Comparison of ENCODE assay signal across 25 mouse cellular contexts in the genomic region with DNA sequence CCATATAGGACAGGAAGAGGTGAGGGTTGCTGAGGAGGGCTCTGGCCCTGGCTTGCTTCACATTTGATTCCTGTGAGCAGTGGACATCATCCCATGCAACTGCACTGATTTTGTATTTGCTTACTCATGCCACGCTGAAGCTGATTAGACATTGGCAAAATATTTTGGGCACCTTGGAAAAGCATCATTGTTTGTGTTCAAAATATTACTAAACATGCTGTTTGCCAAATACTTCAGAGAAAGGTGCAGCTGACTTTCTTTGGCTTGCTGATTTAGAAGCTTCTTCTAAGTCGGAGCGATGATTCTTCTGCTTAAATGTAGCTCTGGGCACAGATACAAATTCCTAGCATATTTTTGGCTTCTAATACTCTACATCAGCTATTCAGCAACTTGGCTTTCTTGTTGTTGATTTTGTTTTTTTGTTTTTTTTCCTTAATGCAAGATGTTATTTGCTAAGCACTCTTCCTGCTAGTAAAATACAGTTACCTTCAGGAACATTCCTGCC.
DNase-seq lines count a peak whose midpoint lies in the region; ATAC-seq and TF ChIP-seq lines count a peak whose summit lies in the region.
"Had no signal": no experiment of that assay in that cellular context is flagged by ENCODE, and none has a peak within 500 bp of the region (broad histone marks: within the 10 kb centered on the region; RNA-seq: fewer than 3 reads in every experiment).

No protein-coding gene starts in this region.

- H3K27ac ChIP-seq in forebrain, postnatal 0 days (ENCODE audit: low read depth, low read length) = no peak overlapping the region
- no peak overlapping the region for H3K27ac ChIP-seq in forebrain, embryonic 15.5 days (replicated peaks)
- H3K27ac ChIP-seq: heart, embryonic 10.5 days; heart, embryonic 15.5 days; left cerebral cortex, adult 2 months; limb, embryonic 12.5 days had no signal

- no peak overlapping the region for H3K4me3 ChIP-seq in forebrain, postnatal 0 days (ENCODE audit: low read depth, low read length)
- H3K4me3 ChIP-seq in forebrain, embryonic 15.5 days = no peak overlapping the region
- H3K4me3 ChIP-seq: heart, embryonic 10.5 days; heart, embryonic 15.5 days; left cerebral cortex, adult 2 months; limb, embryonic 12.5 days had no signal

- DNase-seq in forebrain, postnatal 0 days = peak; percentile 54
- DNase-seq in kidney, postnatal 14 days = peak; percentile 2
- DNase-seq in kidney, postnatal 25 days = no peak
- peak; percentile 0 for DNase-seq in lung, postnatal 36 days
- DNase-seq in lung, adult 18-20 months = no peak
- DNase-seq in brain, embryonic 18.5 days (ENCODE audit: low read depth, low spot score) = peak; percentile 16
- no peak for DNase-seq in urinary bladder, postnatal 36 days (ENCODE audit: low spot score in 2 of 2)
- DNase-seq: adrenal gland, postnatal 14 days; cerebellum, adult 2 months; cerebellum, postnatal 14 days; gastrocnemius, postnatal 14 days; heart, adult 11 months; kidney, postnatal 10 days; midbrain, embryonic 14.5 days; thymus, adult 2 months; thymus, postnatal 4 days had no signal

- ATAC-seq in forebrain, postnatal 0 days = no peak
- no peak for ATAC-seq in forebrain, embryonic 15.5 days (replicated peaks)
- ATAC-seq: intestine, embryonic 16.5 days; Patski had no signal

- 47% methylated on average over 3 of the region's 3 CpGs for WGBS in forebrain, postnatal 0 days
- 72% methylated on average over 3 of the region's 3 CpGs for WGBS in forebrain, embryonic 15.5 days

- H3K9me3 ChIP-seq in forebrain, postnatal 0 days (ENCODE audit: low read length) = no peaks in the 10 kb centered on the region
- no peaks in the 10 kb centered on the region for H3K9me3 ChIP-seq in forebrain, embryonic 15.5 days
- H3K9me3 ChIP-seq: heart, embryonic 10.5 days; heart, embryonic 15.5 days; limb, embryonic 12.5 days had no signal

- TF ChIP-seq CTCF in forebrain, postnatal 0 days (IDR thresholded peaks at IDR 0.05; ENCODE audit: low read depth) = no peak

- H3K27me3 ChIP-seq in forebrain, postnatal 0 days (ENCODE audit: insufficient read depth, low read length) = no peaks in the 10 kb centered on the region
- no peaks in the 10 kb centered on the region for H3K27me3 ChIP-seq in forebrain, embryonic 15.5 days
- H3K27me3 ChIP-seq: CH12.LX; heart, embryonic 15.5 days; limb, embryonic 12.5 days; Patski had no signal

- no peaks in the 10 kb centered on the region for H3K36me3 ChIP-seq in forebrain, postnatal 0 days (ENCODE audit: insufficient read depth)
- H3K36me3 ChIP-seq in forebrain, embryonic 15.5 days = no peaks in the 10 kb centered on the region
- H3K36me3 ChIP-seq: heart, embryonic 10.5 days; heart, embryonic 15.5 days; limb, embryonic 12.5 days had no signal

- no peak overlapping the region for H3K4me2 ChIP-seq in forebrain, postnatal 0 days (ENCODE audit: low read depth)
- H3K4me2 ChIP-seq in forebrain, embryonic 15.5 days (replicated peaks) = no peak overlapping the region
- H3K4me2 ChIP-seq: heart, embryonic 15.5 days; limb, embryonic 12.5 days; liver, embryonic 11.5 days had no signal

- no peaks in the 10 kb centered on the region for H3K4me1 ChIP-seq in forebrain, postnatal 0 days (ENCODE audit: insufficient read depth)
- no peaks in the 10 kb centered on the region for H3K4me1 ChIP-seq in forebrain, embryonic 15.5 days
- H3K4me1 ChIP-seq: heart, embryonic 10.5 days; heart, embryonic 15.5 days; limb, embryonic 12.5 days had no signal

- no peak overlapping the region for H3K9ac ChIP-seq in forebrain, postnatal 0 days
- no peak overlapping the region for H3K9ac ChIP-seq in forebrain, embryonic 15.5 days (replicated peaks)
- H3K9ac ChIP-seq: heart, embryonic 15.5 days; limb, embryonic 12.5 days had no signal

Comparison
In these comparisons a context has a peak if more than half of its experiments do, and no peak if none do; other contexts are left out.
1. DNase-seq: peak in forebrain, postnatal 0 days (single experiment), kidney, postnatal 14 days (single experiment), lung, postnatal 36 days (single experiment) and brain, embryonic 18.5 days (single experiment); none in kidney, postnatal 25 days (0 of 2), lung, adult 18-20 months (0 of 2) and urinary bladder, postnatal 36 days (0 of 2).